Mouse (Mus musculus) thymus, adult 18-20 months (tissue): ENCODE data around the gene Erv3.

Source experiments
- DNase-seq, 2 experiments: peaks; one replicate each; pipeline ENCODE4 v3.0.0; 2022; ENCODE audit warnings: mixed read lengths in 2 of 2

Erv3 gene

GRCm38 (mm10) chr2:131859721-131860120 is at the start of gene Erv3:
Erv3 (minus strand) TSS chr2:131859747.
- no peak for DNase-seq

GRCm38 (mm10) chr2:131908906-131909305 is 49.4 kb upstream of the Erv3 start:
- no peak for DNase-seq

- no peak for DNase-seq
These were observed 48.9 kb upstream of the Erv3 start for GRCm38 (mm10) chr2:131908351-131908861.

GRCm38 (mm10) chr2:131907311-131907710 is 47.8 kb upstream of the Erv3 start:
- no peak for DNase-seq

GRCm38 (mm10) chr2:131906846-131907245 is 47.3 kb upstream of the Erv3 start:
- DNase-seq = no peak

- DNase-seq = no peak
These were observed 46.7 kb upstream of the Erv3 start for GRCm38 (mm10) chr2:131906266-131906665.

GRCm38 (mm10) chr2:131905776-131906175 is 46.2 kb upstream of the Erv3 start:
- DNase-seq = no peak

- DNase-seq = no peak
These were observed 45.5 kb upstream of the Erv3 start for GRCm38 (mm10) chr2:131905025-131905424.

GRCm38 (mm10) chr2:131902867-131903266 is 43.3 kb upstream of the Erv3 start:
- no peak for DNase-seq

GRCm38 (mm10) chr2:131902423-131902822 is 42.9 kb upstream of the Erv3 start:
- no peak for DNase-seq

- DNase-seq = no peak
These were observed 38.0 kb upstream of the Erv3 start for GRCm38 (mm10) chr2:131897336-131898109.

- DNase-seq = no peak
These were observed 36.5 kb upstream of the Erv3 start for GRCm38 (mm10) chr2:131896011-131896410.

- DNase-seq = no peak
These were observed 35.6 kb upstream of the Erv3 start for GRCm38 (mm10) chr2:131895106-131895505.

- no peak for DNase-seq
These were observed 33.0 kb upstream of the Erv3 start for GRCm38 (mm10) chr2:131892534-131892933.

GRCm38 (mm10) chr2:131888233-131888632 is 28.7 kb upstream of the Erv3 start:
- DNase-seq = no peak

- peak; percentile 7 to 30 for DNase-seq
These were observed 27.1 kb upstream of the Erv3 start for GRCm38 (mm10) chr2:131886503-131887160.

GRCm38 (mm10) chr2:131883136-131883535 is 23.6 kb upstream of the Erv3 start:
- no peak for DNase-seq

GRCm38 (mm10) chr2:131881766-131882165 is 22.2 kb upstream of the Erv3 start:
- DNase-seq = no peak

GRCm38 (mm10) chr2:131876551-131877265 is 17.2 kb upstream of the Erv3 start:
- DNase-seq = no peak

- DNase-seq = no peak
These were observed 13.8 kb upstream of the Erv3 start for GRCm38 (mm10) chr2:131873376-131873775.

- no peak for DNase-seq
These were observed 9.4 kb upstream of the Erv3 start for GRCm38 (mm10) chr2:131868983-131869382.

GRCm38 (mm10) chr2:131866676-131867075 is 7.1 kb upstream of the Erv3 start:
- no peak for DNase-seq

GRCm38 (mm10) chr2:131864262-131864796 is 4.8 kb upstream of the Erv3 start:
- DNase-seq = no peak
